Mouse (Mus musculus): ENCODE measurements around the gene C1rl.
A peak's percentile ranks its signal among the peaks of the same experiment; 100 is the strongest.
"Not testable (repeated sequence)": the region's sequence is repeated elsewhere in the genome, so short reads cannot be mapped to it uniquely, and the experiment has no call there.

The C1rl gene

DNA sequence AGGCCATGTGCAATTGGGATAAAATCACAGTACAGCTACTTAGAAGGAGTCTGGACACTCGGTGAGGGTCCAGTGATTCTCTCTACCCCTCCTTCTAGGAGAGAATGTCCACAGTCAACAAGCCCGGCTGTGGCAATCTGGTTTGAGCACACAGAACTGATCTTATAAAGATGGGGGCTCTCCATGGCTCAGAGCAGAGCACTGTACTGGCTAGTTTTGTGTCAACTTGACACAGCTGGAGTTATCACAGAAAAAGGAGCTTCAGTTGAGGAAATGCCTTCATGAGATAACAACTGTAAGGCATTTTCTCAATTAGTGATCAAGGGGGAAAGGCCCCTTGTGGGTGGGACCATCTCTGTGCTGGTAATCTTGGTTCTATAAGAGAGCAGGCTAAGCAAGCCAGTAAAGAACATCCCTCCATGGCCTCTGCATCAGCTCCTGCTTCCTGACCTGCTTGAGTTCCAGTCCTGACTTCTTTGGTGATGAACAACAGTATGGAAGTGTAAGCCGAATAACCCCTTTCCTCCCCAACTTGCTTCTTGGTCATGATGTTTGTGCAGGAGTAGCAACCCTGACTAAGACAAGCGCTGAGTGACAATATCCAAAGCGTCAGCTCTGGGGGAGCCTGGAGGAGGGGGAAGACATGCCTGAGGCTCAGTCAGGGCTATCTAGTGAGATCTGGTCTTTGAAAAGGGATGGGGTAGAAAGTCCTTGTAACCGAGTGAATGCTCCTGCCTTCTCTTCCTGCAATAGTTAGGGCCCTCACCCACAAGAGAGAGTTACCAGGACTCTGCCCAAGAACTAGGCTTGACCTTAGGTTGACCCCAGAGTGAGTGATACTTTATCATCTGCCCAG, 20.9 kb upstream of the C1rl start:
- DNase-seq (ENCODE audit: low read depth in 1 of 2, low spot score in 2 of 2) = not testable (repeated sequence)

DNA sequence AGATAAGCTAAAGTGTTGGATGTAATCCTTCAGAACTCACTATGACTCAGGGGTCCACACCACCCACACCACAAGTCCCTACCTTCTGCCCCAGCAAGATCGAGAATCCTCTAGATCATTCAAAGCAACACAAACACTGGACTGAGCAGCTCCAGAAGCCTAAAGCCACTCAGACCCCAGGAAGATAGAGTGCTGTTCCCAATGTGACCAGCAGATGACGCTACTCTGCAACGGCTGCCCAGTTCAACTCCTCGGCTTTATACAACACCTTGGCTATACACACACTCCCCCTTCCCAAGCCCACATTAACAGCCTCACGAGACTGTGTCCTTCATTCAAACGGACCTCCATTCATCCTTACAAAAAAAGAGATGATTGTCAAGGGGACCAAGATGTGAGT, 20.1 kb upstream of the C1rl start:
- DNase-seq (ENCODE audit: low read depth in 1 of 2, low spot score in 2 of 2) = peak in 1 of 2 experiments; percentile 40

DNA sequence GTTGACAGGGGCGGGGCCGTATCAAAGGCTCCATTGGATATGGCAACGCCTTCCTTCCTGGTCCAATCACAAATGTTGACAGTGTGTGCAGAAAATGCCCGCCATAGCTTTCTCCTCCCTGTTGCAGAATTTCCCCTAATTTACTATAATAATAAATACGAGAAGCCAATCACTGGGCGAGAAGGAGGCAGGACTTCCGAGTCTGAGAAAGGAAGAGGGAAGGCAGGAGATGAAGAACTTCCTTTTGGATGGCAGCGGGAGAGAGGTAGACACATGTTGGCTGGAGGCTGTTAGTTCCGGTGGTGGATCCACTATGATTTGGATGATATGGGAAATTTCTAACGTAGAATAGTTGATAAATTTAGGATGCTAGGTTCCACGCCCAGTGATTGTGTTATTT, 18.3 kb upstream of the C1rl start:
- DNase-seq (ENCODE audit: low read depth in 1 of 2, low spot score in 2 of 2) = no peak

DNA sequence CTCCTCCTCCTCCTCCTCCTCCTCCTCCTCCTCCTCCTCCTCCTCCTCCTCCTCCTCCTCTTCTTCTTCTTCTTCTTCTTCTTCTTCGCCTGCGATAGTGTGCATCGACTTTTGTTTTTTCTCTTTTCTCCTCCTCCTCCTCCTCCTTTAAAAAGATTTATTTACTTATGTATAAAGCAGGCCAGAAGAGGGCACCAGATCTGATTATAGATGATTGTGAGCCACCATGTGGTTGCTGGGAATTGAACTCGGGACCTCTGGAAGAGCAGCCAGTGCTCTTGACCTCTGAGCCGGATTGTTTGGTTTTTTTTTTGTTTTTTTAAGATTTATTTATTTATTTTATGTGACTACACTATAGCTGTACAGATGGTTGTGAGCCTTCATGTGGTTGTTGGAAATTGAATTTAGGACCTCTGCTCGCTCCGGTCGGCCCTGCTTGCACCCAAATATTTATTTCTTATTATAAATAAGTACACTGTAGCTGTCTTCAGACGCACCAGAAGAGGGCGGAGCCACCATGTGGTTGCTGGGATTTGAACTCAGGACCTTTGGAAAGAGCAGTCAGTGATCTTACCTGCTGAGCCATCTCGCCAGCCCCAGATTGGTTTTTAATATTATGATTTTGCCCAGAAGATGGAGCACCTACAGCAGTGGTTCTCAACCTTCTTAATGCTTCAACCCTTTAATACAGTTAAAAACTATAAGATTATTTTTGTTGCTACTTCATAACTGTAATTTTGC, 17.4 kb upstream of the C1rl start:
- not testable (repeated sequence) for DNase-seq (ENCODE audit: low read depth in 1 of 2, low spot score in 2 of 2)

DNA sequence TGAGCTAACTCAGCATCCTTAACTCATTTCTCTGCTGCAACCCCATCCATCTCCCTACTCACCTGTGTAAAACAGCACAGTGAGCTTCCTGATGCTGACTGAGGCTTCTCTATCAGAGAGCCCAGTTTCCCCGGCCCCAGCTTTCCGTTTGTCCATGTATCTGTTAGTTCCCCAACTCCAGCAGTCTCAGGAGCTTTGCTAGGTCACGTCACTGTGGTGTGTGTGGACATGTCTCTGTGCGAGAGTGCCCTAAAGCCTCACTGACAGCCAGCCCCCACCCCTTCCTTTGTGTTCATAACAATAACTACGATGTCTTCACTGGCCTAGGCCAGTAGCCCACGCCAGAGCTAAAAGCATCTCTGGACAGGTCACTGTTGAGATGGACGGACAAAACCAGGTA, 16.7 kb upstream of the C1rl start:
- no peak for DNase-seq (ENCODE audit: low read depth in 1 of 2, low spot score in 2 of 2)

DNA sequence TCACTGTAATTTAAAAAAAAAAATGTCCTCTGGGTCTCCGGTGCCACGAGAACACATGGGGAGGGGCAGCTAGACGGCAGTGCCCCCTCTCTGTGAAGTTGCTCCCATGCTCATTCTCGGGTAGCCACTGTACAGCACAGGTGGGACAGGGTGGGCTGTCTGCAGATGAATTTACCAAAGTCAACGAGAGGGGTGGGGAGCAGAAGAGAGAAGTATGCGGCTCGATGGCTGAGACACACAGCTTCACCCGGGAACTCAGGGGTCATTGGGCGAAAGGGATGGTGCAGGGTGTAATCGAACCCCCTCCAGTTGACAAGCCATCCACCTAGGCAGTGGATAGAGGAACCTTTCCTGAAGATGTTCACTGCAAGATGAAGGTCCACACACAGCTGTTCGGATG, 16.1 kb upstream of the C1rl start:
- no peak for DNase-seq (ENCODE audit: low read depth in 1 of 2, low spot score in 2 of 2)

DNA sequence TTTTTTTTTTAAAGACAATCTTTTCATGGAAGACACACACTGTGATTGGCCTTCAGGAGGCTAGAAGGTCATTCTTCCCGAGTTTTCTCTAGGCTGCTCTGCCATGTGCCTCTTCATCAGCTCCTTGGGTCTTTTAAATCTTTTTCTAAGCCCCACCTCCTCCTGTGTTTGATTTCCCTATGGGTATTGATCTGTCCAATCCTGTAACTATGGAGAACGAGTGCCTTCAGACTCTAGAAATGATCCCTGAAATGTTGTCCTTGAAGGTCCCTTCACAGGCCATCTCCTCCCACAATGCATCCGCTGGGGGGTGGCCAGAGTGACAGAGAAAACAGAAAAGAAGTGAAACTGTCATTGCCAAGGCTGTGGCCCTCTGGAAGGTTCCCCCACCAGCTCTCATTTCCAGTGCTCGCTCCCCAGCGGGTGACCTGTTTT, 15.7 kb upstream of the C1rl start:
- DNase-seq (ENCODE audit: low read depth in 1 of 2, low spot score in 2 of 2) = peak; percentile 23 to 42

DNA sequence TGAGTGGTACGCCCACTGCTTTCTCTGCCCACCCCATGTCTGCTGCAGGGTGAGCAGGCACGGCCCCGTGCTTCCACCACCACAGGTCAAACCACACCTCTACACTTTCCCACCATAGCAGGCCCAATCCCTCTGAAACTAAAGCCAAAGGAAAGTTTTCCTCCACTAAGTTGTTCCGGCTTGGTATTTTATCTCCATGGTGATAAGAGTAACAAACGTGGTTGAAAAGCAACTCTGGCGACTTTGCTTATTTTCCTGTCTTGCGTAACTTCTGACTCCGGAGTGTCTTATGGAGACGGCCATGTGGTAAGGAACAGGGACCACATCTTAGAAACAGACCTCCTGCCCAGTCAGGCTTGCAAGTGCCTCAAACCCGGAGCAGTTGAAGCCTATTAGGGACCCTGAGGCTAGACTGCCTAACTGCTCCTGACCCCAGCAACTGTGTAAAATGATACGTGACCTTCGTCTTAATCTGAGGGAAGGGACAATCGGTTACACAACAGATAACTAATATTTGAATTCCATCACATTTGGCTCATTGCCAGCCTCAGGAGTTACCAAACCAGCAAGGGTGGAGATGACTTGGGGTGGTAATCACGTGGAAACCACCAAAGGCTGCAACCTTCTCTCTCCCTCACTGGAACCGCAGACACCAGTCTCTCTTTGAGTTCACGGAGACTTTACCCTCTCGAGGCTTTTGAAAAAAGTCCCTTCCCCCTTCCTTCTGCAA, 14.8 kb upstream of the C1rl start:
- DNase-seq (ENCODE audit: low read depth in 1 of 2, low spot score in 2 of 2) = peak; percentile 52 to 78

DNA sequence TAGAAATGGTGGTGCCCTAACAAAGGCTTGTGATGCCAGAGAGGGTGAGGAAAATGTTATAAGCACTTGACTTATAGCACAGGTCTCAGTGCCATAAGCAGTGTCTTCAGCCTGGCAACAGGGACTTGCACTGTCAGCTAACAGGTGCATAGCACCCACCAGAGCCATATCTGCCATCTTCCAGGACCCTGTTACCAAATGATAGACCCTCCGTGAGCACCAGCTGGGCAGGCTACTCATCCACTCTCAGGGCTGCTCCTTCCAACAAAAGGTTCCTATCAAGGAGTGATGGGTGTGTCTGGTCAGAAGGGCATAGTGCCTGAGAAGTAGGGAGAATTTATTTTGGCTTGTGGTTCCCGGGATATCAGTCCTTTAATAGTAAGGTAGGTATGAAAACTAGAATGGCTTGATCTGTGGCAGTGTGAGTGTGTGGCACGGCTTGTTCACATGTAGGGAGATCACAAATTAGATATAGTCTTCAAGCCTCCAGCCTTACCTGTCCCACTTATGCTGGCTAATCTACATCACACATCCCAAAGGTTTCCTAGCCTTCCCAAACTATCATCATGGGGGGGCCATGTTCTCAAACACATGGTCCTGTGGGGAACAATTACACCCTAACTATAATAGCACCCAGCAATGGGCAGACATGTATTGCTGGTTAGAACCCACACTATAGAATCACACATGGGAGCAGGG, 13.9 kb upstream of the C1rl start:
- no peak for DNase-seq (ENCODE audit: low read depth in 1 of 2, low spot score in 2 of 2)

DNA sequence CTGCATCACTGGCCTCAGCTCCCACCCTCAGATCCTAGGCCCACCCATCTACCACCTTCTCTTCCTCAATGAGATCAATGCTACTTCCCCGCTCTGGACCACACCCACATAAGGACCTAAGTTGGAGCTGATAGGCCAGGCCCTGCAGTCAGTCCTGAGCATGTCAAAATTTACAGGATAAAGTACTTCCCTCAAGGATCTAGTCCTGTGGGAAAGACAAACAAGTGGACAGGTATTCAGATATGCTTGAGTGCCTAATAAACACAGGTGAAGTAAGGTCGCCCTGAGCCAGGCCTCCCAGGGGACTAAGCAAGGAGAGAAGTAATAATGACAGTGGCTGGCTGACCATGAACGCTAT, 13.4 kb upstream of the C1rl start:
- DNase-seq (ENCODE audit: low read depth in 1 of 2, low spot score in 2 of 2) = no peak

DNA sequence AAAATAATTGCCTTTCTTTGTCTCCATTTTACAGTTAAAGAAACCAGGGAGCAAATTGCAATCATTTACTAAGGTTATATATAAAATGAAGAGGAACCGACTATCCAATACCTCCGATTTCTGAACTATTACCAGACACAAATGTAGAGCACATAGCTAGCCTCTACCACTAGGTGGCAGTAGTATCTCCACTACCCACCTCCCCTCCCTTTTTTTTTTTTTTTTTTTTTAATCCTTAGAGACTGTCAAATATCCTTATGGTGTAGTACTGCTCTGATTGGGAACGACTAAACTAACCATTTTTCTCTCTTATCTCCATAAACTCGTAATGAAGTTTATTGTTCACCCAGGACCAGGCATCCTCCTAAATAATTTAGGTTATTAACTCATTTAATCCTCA, 12.6 kb upstream of the C1rl start:
- DNase-seq (ENCODE audit: low read depth in 1 of 2, low spot score in 2 of 2) = no peak

DNA sequence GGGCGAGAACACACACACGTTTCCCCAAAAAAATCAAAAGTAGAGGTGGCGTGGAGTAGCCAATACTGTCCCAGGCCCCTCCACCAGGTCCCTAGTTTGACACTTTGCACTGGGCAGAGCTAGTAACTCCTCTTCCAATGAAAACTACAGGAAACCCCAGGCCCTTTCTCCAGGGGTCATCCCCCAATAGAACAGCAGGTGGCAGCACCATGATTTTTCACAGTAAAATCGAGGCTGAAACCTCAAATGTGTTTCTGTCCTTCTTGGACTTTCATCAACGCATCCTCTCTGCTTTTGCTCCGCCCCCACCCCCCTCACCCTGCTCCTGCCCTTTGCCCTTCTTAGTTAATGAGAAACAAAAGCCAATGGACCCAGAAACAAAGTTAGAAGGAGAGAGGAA, 11.3 kb upstream of the C1rl start:
- peak in 1 of 2 experiments; percentile 30 for DNase-seq (ENCODE audit: low read depth in 1 of 2, low spot score in 2 of 2)

DNA sequence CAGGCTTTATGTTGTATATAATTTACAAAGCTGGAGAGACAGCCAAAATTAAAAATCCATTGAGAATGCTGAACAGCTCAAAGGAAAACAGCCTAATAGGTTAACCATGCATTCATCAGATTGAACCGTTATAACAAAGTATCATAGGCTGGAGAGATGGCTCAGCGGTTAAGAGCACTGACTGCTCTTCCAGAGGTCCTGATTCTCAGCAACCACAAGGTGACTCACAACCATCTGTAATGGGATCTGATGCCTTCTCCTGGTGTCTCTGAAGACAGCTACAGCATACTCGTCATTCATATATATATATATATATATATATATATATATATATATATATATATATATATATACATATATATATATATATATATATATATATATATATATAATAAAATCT, 9.1 kb upstream of the C1rl start:
- not testable (repeated sequence) for DNase-seq (ENCODE audit: low read depth in 1 of 2, low spot score in 2 of 2)

DNA sequence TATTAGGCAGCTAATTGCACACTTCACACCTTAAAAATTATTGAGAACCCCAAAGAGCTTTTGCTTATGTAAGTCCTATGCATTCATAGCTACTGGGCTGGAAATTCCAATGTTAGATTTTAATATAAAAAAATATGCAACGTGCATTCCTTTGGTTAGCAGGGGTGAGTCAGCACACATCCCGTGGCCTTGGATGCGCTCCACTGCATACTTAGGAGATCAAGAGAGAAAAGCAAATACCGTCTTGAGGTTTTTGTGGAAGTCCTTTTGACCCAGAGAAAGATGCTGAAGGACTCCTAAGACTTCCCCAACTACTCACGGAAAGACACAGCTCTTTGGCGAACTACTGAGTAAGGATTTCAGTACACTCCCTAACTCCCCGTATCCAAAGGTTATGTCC, 8.1 kb upstream of the C1rl start:
- no peak for DNase-seq (ENCODE audit: low read depth in 1 of 2, low spot score in 2 of 2)

DNA sequence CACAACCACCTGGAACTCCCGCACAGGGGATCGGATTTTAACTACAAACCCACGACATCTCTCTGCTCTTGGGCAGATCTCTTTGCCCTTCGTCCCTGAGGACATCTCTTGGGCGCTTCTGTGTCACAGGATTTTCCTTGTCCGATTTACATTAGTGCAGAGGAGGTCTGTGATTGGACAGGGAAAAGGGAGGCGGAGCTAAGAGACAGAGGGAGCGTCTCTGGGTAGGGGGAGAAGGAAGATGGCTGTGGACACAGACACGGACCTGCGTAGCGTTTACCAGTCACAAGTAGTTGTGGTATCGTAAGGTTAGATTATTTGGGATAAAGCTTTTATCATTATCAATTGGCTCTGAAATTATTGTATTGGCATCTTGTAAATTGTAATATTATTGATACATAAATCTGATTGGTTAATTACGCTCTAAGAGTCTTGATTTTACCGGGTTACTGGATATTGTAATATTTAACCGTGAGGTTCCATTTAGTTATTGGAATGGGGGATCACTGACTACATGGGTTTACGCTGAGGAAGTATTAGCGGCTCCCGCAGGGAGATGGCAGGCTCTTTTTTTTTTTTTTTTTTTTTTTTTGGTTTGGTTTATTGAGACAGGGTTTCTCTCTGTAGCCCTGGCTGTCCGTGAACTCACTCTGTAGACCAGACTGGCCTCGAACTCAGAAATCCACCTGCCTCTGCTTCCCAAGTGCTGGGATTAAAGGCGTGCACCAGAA, 7.3 kb upstream of the C1rl start:
- DNase-seq (ENCODE audit: low read depth in 1 of 2, low spot score in 2 of 2) = no peak

DNA sequence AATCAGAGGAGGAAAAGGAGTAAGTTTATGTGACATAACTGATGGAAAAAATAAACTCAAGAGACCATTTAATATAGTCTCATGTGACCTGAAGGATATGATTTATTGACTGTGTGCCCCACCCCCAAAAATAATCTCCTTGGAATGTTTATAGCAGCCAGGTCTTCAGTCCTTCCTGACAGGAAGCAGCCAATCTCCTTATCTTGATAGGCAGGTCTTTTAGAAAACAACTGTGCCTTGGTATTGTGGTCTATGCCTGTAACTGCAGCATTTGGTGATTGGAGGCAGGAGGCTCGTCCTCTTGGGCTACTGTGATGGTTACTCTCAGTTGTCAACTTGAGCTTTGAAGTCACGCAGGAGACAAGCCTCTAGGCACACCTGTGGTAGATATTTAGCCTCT, 5.4 kb upstream of the C1rl start:
- no peak for DNase-seq (ENCODE audit: low read depth in 1 of 2, low spot score in 2 of 2)

DNA sequence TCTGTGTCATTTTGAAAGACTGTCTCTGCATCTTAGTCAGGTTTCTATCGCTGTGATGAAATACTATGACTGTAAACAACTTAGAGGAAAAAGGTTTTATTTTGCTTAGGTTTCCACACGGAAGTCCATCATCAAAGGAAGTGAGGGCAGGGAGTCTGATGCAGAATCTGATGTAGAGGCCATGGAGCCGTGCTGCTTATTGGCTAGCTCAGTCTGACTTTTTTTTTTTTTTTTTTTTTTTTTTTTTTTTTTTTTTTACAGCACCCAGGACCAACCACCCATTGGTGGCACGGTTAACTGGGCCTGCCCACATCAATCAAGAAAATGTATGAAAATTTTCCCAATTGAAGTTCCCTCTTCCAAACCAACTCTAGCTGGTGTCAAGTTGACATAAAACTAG, 4.0 kb upstream of the C1rl start:
- no peak for DNase-seq (ENCODE audit: low read depth in 1 of 2, low spot score in 2 of 2)

DNA sequence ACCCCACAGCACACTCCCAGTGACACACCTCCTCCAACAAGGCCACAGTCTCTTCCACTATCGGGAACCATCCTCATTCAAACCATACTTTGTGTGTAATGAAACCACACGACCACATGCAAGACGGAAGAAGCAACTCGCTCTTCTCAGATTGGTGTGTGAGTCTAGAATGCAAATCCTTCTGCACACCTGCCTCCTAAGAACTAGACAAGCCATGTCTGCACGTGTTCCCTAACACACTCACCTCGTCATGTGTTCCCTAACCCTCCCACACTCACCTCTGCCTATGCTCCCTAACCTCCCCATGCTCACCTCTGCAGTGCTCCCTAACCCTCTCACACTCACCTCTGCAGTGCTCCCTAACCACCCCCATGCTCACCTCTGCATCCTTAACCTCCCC, 1.5 kb upstream of the C1rl start:
- no peak for DNase-seq (ENCODE audit: low read depth in 1 of 2, low spot score in 2 of 2)

DNA sequence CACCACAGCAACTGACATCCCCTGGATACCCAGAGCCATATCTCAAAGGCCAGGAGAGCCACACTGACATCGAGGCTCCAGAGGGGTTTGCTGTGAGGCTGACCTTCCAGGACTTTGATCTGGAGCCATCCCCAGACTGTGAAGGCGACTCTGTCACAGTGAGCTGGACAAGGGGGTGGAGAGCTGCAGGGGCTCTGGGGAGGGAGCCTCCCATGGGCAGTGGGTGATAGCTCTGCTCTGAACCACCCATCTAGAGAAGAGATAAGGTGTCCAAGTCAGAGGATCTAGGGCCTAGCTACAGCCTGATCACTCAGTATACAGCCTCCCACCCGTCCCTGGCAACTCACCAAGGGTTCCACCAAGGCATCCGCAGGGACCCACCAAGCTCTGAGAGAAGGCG, 973 bp downstream of the C1rl start:
- no peak for DNase-seq (ENCODE audit: low read depth in 1 of 2, low spot score in 2 of 2)

DNA sequence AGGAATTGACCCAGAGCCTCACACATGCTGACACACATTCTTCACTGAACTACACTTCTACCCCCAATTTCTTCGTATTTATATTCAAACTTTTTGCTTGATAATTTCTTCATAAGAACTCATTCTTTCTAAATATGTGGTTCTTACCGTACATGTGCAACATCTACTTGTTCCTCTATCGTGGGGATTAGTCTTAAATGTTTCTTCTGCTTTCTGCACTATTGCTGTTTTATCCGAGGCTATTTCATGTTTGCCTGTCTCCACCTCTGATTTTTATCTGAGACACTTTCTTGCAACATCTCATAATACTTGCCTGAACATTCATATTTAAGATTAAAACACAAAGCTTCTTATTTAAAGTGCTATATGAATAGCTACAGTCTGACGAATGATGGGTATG, 3.1 kb downstream of the C1rl start:
- no peak for DNase-seq (ENCODE audit: low read depth in 1 of 2, low spot score in 2 of 2)

All from monocyte, adult 2 months (primary cell).